Mouse (Mus musculus): ENCODE results near the gene Dab1.

Gene Dab1

GRCm38 (mm10) chr4:104666831-104667551 is 1047.8 kb downstream of the Dab1 start:
- DNase-seq (ENCODE audit: low read depth, low spot score), result no peak

DNA sequence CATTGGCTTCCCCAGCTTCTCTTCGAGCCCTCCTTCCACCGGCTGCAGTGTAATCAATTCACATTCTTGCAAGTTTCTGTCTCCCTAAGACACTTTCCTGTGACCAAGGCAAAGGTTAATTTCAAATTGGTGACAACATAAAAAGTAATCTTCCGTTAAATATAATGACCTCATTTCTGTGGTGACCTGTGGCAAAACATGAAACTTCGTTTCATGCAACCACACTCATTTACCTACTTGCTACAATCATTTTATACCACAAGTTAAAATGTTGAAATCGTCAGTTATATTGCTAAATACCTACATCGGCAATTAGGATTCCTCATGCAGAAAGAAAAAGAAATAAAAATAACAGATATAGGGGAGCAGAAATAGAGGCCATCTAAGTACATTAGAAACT is 1048.9 kb downstream of the Dab1 start:
- no peak for DNase-seq (ENCODE audit: low read depth, low spot score)

- DNase-seq (ENCODE audit: low read depth, low spot score), result no peak
These were observed 1050.2 kb downstream of the Dab1 start for GRCm38 (mm10) chr4:104669406-104669805.

GRCm38 (mm10) chr4:104670741-104671140 is 1051.6 kb downstream of the Dab1 start:
- DNase-seq (ENCODE audit: low read depth, low spot score), result no peak

- no peak for DNase-seq (ENCODE audit: low read depth, low spot score)
These were observed 1054.2 kb downstream of the Dab1 start for GRCm38 (mm10) chr4:104673317-104673716.

DNA sequence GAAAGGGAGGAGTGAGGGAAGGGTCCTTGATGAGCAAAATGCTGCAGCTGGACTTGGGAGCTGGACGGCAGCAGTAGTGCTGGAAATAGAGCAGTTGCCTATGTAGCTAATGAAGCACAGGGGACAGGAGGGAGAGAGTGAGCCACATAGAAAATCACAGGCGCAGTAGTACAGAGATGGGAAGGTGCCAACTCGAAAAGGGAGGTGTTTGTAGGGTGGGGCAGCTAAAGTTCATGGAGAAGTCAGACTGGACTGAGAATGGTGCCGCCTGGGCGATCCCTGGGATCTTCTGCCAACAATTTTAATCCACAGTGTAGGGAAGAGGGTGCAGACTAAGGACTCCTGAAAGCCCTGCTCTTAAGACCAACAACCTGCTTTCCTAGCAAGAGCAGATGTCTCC is 1055.5 kb downstream of the Dab1 start:
- DNase-seq (ENCODE audit: low read depth, low spot score), result no peak

DNA sequence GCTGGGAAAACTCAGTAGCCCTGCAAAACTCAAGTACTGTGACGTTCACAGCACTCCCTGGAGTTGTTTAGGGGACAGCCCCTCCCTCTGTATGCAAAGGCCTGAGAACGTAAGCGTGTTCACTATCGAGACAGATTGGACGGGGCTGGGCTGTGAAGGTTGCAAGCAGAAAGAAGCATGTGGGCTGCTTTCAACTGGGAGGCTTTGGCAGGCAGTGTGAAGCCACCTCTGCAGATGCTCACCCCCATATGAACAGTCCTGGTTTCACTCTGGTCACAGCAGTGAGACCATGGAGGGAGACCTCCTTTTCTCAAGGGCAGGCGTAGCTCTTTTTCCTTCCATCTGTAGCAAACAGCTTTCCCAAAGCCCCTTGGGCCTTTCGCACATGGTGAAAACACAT is 1059.1 kb downstream of the Dab1 start:
- DNase-seq (ENCODE audit: low read depth, low spot score), result no peak

DNA sequence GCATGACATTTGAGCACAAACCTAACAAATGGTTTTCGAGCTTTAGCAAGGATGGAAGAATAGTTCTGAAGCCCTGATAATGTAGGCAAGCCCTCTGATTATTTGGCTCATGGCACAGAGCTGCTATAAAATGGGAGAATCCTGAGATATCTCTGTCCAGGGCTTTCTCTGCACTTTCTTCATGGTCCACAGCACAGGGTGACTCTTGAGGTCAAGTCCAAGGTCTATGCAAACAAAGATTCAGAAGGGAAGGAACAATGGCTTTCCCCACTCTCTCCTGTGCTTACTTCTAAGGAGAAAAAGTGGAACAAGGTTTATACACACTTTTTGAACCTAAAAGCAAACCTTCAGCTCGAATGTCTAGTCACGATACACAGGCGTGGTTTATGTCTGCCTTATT is 1061.3 kb downstream of the Dab1 start:
- DNase-seq (ENCODE audit: low read depth, low spot score), result no peak

DNA sequence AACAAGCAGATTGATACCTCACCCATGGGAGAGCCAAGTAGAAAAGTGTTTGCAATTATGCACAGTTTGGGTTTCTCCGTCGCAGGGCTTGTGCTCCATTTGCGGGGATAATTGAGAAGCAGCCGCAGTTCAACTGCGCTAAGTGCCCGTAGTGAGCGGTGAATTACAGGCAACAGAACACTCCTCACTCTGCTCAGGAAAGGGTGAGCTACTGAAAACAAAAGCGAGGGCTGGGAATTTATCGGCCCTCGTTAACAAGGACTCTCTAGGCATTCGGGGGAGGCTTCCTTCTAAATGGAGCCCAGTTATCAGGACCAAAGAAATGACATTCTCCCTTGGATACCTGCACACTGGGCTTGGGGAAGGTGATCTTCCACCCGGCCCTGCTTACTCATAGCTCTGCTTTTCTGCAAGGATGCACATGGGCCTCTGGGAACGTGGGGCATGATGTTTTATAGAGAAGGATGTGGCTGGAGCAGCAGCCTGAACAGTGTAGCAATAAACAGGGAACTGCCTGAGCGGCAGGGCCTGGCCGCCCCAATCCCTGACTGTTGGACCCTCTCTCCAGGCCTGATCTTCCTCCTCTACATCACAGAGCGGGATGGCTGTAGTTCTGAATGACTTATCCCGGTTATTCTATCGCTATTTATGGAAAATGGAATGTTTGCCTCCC is 1067.1 kb downstream of the Dab1 start:
- DNase-seq (ENCODE audit: low read depth, low spot score), result no peak

- DNase-seq (ENCODE audit: low read depth, low spot score), result no peak
These were observed 1069.9 kb downstream of the Dab1 start for GRCm38 (mm10) chr4:104689047-104689446.

GRCm38 (mm10) chr4:104691026-104691425 is 1071.9 kb downstream of the Dab1 start:
- DNase-seq (ENCODE audit: low read depth, low spot score), result no peak

GRCm38 (mm10) chr4:104694188-104694587 is 1075.0 kb downstream of the Dab1 start:
- DNase-seq (ENCODE audit: low read depth, low spot score), result no peak

GRCm38 (mm10) chr4:104696522-104696921 is 1077.4 kb downstream of the Dab1 start:
- no peak for DNase-seq (ENCODE audit: low read depth, low spot score)

- DNase-seq (ENCODE audit: low read depth, low spot score), result no peak
These were observed 1078.5 kb downstream of the Dab1 start for GRCm38 (mm10) chr4:104697703-104698102.

DNA sequence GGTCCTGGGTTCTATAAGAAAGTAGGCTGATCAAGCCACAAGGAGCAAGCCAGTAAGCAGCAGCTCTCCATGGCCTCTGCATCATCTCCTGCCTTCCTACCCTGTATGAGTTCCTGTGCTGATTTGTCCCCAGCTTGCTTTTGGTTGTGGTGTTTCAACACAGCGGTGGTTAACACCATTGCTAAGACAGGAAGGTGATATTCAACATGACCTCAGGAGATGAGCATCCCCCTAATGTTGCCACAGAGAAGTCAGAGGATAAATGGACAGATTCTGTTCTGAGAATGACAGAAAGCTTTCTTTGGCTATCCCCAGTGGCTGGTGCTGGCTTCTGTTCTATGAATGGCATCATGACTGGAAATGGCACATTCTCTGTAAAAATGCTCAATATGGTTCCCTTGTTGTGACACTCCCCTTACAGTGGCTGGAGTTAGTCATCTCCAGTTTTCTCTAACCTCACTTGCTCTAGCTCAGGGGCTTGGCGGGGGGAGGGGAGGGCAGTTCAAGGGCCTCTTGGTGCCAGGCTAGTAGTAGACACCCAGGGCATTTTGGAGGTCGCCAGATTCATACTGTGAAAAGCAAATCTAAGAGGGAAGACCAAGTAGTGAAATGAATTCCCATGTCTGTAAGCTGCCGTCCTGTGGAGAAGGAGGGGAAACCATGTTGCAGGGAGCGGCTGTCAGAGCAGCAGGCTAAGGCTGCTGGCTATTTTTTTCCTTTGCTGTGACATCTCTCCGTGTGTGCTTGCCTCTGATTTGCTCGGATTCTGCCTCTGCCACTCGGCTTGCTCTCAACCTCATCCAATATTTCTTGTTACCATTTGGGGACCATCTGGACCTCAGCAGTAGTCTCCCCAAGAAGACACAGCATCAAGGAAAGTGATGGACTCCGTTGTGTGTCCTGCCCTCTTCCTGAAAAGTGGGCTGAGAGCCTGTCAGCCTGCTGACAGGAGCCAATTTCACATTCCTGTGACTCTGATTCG is 1086.8 kb downstream of the Dab1 start:
- no peak for DNase-seq (ENCODE audit: low read depth, low spot score)

DNA sequence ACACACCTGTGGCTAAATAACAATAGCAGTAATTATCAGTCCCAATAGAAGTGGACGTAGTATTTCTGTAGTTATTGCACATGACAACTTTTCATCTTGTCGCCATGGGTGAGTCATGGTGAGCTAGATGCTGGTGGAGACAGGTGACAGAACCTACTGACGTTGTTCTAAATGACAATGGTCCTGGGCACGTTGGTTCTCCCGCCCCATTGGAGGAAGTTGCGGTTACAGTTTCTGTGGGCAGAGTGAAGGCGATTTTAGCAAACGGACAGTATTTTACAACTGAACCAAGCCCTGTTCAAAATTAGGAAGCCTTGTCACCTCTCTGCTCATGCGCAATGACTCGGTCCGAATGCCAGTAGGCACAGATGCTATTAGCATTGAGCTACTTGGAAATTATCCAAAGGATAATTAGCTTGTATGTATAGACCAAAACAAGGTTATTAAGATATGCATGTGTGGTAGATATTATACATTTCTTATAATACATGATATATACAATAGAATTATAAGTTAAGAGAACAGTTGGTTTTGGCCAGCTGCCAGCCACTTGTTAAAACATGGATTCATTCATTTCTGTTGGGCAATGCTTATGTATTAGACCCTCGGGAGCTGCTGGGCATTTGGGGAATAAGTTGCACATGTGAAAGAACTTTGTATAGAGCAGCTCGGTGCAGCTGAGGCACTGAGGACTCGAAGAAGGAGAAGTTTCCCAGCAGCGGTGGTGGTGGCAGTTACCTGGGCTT is 1093.4 kb downstream of the Dab1 start:
- DNase-seq (ENCODE audit: low read depth, low spot score), result no peak

DNA sequence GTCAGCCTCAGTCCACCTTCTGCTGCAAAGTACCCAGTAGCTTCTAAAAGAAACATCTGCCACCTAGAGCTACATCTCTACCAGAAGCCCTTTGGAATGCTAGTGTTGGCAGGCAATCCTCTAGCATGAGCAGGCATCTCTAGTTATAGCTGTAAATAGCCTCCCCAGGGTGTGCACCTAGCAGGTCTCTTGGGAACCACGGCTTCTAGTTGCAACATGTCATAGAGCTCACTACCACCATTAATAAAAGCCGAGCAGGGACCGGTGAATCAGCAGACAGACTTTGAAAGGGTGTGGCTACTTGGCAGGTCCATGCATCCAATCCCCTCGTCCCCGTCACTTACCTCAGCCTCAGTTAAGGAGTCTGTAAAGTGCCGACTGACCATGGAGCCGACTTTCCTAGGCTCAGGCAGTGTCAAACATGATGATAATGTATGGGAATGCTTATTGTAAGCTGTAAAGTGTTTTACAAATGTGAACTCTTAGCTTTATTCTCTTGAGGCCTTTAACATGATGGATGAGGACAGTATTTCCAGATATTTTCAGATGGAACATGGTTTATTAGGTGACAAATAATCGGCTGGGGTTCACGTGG is 1095.9 kb downstream of the Dab1 start:
- DNase-seq (ENCODE audit: low read depth, low spot score), result no peak

GRCm38 (mm10) chr4:104715857-104716256 is 1096.7 kb downstream of the Dab1 start:
- no peak for DNase-seq (ENCODE audit: low read depth, low spot score)

GRCm38 (mm10) chr4:104716506-104716905 is 1097.3 kb downstream of the Dab1 start:
- DNase-seq (ENCODE audit: low read depth, low spot score), result no peak

- no peak for DNase-seq (ENCODE audit: low read depth, low spot score)
These were observed 1100.0 kb downstream of the Dab1 start for GRCm38 (mm10) chr4:104718973-104719795.

Measured in 3T3-L1 (cell line).